In genomic region chr10:94521107-94521401, GRCm38 (mm10) we compare ENCODE assay signal across 10 mouse cellular contexts.
DNase-seq lines count a peak whose midpoint lies in the region; ATAC-seq lines count a peak whose summit lies in the region.
"Had no signal": no experiment of that assay in that cellular context is flagged by ENCODE, and none has a peak within 500 bp of the region (broad histone marks: within the 10 kb centered on the region; RNA-seq: fewer than 3 reads in every experiment).

No protein-coding gene starts in this region.

- H3K27ac ChIP-seq in neural tube, embryonic 15.5 days (replicated peaks), result no peak overlapping the region

- H3K4me1 ChIP-seq in neural tube, embryonic 15.5 days, result peaks cover 55% of the 10 kb centered on the region

- H3K36me3 ChIP-seq in neural tube, embryonic 15.5 days, result no peaks in the 10 kb centered on the region

- 59% methylated on average over 3 of the region's 3 CpGs for WGBS in neural tube, embryonic 15.5 days

- H3K27me3 ChIP-seq in neural tube, embryonic 15.5 days (replicated peaks), result no peaks in the 10 kb centered on the region

- ATAC-seq in frontal cortex, adult (ENCODE audit: low TSS enrichment), result peak; percentile 27; the same call in 1 of the 2 replicates
- ATAC-seq in neural tube, embryonic 15.5 days (ENCODE audit: low FRiP score), result no peak

- DNase-seq in frontal cortex, adult 2 months (ENCODE audit: extremely low spot score in 1 of 2, low spot score in 1 of 2), result no peak
- no peak for DNase-seq in neural tube, embryonic 10.5 days (ENCODE audit: extremely low spot score, low spot score)
- peak; percentile 35 for DNase-seq in forelimb bud, embryonic 11.5 days (ENCODE audit: low read depth, low spot score)
- peak; percentile 55 for DNase-seq in retina, embryonic 14.5 days (ENCODE audit: low spot score)
- DNase-seq in cerebellum, postnatal 14 days, result no peak
- no peak for DNase-seq in adrenal gland, adult 8-10 months
- DNase-seq: cerebellum, postnatal 25 days; kidney, postnatal 4 days had no signal

- no peaks in the 10 kb centered on the region for H3K9me3 ChIP-seq in neural tube, embryonic 15.5 days (replicated peaks)

- H3K4me2 ChIP-seq in neural tube, embryonic 15.5 days, result 0 out of 2 replicates have a peak overlapping the region, but pooled peaks have one; percentile 26

- H3K9ac ChIP-seq in neural tube, embryonic 15.5 days (replicated peaks), result no peak overlapping the region

- no peak overlapping the region for H3K4me3 ChIP-seq in neural tube, embryonic 15.5 days (replicated peaks)

Comparison
In these comparisons a context has a peak if more than half of its experiments do, and no peak if none do; other contexts are left out.
1. DNase-seq: peak in forelimb bud, embryonic 11.5 days (single experiment) and retina, embryonic 14.5 days (single experiment); none in frontal cortex, adult 2 months (0 of 2), neural tube, embryonic 10.5 days (single experiment), cerebellum, postnatal 14 days (0 of 2) and adrenal gland, adult 8-10 months (single experiment).